Mouse (Mus musculus) olfactory bulb, adult 2 months (tissue): ENCODE results near the gene 1700022I11Rik.

Source experiments
- CTCF ChIP-seq: fragments of 200-500 bp; IDR thresholded peaks from 2 replicates; pipeline ENCODE4 v1.5.1; 2012; ENCODE audit warnings: low read depth, mild to moderate bottlenecking, low read length, moderate library complexity; ENCODE audit not compliant: insufficient read depth
- POLR2A ChIP-seq: fragments of 200-500 bp; IDR thresholded peaks from 2 replicates; pipeline ENCODE4 v1.6.1; 2012; ENCODE audit warnings: mild to moderate bottlenecking, low read depth, low read length, moderate library complexity; ENCODE audit not compliant: insufficient read depth

DNA sequence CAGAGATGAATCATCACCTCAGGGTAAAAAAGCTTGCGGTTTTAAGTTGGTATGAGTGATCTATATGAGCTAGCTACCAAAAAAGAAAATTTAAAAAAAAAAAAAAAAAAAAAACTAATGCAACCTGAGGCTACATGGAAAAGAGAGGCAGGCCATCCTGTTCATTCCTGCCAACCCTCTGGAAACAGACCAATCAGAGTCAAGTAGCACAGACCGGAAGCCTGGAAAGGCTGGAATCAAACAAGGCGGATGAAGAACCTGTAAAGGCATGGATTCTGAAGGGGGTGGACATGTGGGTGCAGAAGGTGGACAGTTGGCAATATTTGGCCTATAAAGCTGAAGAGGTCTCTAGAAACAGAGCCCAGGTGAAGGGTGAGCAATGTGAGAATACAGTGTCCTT lies 24.0 kb upstream of the 1700022I11Rik start:
- TF ChIP-seq CTCF (no peak), POLR2A (no peak)
